Mouse (Mus musculus) large intestine, adult 2 months (tissue): ENCODE results near the gene Cd5. TPM values are rescaled to one million over a fixed set of nuclear protein-coding genes. Genes with fewer than 3 reads are reported as not detected.

Experiments
- DNase-seq: peaks from one replicate; pipeline ENCODE4 v3.0.0-alpha.2; 2012; ENCODE audit warnings: low read depth, low spot score
- WGBS: fragments of 180-500 bp; shearing (Covaris S2); methylation state at CpG from one replicate; pipeline ENCODE4 v1.1.7; 2018; 5-methylcytosine and 5-hydroxymethylcytosine counted together
- polyA plus RNA-seq: library from polyadenylated mRNA; depleted of rRNA; stranded (reverse); fragments of >200 nt; gene quantifications from 2 replicates; pipeline ENCODE4 v1.2.3, GENCODE M21; 2012; rRNA removed

Cd5 gene
- polyA plus RNA-seq, 1 experiment, result 4.1 TPM

DNA sequence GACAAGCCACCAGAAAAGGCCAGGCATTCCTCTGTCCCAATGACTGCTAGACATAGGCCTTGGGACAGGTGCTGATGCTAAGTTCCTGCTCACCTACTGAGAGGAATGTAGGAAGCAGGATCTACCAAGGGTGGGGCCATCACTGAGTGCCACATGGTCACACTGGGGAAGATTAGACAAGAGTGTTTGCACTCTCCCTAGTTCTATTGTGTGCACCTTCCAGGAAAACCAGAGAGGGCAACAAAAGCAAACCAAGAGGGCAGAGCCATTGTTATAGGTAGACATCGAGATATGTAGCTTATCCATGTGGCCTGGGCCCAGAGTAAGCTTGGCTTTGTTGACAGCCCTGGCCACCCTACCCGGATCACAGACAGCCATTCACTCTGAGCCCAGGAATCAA, 53.1 kb downstream of the Cd5 start:
- WGBS, result 50% methylated on average over 2 of the region's 2 CpGs
- no peak for DNase-seq

DNA sequence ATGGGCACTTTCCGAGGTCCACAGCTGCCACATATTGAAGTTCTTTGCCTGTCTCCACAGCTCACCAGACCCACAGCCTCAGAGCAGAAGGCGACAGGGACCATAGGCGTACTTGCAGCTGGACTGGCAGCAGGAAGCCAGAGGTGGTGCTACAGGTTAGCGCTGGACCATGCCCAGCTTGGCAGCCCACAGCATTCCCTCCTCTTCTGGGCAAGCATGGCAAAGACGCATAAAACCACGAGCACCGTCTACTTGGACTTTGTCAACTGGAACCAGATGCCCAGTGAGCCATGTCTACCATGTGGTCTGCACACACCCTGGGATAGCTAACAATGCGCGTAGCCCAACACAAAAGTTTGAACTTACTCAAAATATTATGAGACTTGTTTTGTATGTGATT, 53.7 kb downstream of the Cd5 start:
- no peak for DNase-seq
- WGBS, result 81% methylated on average over 9 of the region's 9 CpGs

DNA sequence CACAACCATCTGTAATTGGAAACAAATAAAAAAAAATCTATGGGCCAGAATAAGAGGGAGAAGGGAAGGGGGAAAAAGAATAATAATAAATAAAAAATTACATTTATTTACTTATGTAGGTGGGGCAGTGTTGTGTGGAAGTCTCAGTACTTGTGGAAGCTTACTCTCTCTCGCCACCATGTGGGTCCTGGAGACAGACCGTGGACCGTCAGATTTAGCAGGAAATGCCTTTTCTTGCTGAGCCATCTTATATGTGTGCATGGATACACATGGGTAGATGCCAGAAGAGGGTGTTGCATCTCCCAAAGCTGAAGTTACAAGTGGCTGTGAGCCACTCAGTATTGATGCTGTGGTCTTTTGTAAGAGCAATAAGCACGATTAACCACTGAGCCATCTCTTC, 57.2 kb downstream of the Cd5 start:
- no peak for DNase-seq
- 29% methylated on average over 4 of the region's 4 CpGs for WGBS

DNA sequence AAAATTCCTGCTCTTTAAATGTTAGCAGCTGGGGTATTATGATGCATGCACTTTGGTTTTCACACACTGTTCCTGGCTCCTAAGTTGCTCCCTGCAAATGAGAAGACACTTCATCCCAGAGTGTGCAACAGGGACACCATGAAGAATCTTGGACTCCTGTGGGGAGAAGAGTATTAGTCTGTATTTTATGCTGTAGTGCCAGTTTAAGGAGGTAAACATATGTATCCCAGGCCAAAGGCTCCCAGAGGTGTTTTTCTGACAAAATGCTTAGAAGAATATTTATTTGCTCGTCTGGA, 60.1 kb downstream of the Cd5 start:
- DNase-seq, result no peak
- 79% methylated on average over 1 of the region's 1 CpGs for WGBS

DNA sequence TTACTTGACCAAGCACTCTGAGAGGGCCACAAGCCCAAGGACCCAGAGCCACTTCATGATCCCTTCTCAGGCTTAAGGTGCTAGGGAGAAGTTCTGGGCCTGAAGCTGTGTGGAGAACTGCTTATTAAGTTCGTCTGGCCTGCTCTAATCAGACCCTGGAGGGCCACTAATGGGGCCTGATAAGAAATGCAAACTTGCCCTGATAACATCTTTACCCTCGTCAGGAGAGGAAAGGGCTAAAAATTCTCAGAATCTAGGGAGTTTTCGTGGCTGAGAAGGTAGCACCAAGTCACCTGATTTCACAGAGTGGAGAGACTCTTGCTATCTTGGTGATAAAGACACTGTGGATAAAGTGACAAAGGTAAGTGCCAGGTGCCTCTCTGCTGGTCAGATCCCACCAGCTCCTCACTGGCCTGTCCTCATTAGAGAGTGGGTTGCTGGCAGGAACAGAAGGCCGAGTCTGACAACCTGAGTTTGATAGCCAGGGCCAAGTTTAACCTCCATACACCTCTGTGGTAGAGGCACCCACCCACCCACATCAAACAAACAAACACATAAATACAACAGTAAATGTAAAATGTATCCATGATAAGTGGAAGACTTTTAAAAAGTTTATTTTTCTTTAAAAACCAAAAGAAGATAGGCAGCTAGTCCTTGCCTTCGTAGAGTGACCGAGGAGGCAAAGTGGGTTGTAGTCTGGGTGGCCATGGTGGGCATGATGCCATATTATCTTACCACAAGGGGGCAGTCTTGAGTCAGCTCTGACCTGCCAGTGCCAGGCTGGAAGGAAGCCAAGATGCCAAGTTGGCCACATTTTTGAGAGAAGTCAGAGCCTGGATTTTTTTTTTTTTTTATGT, 60.7 kb downstream of the Cd5 start, which contains the start of gene Pga5:
TSS of gene Pga5 (minus strand) at position 157 of the 857 bp plus-strand sequence.
- peak; percentile 50 for DNase-seq
- WGBS, result 24% methylated on average over 6 of the region's 6 CpGs

DNA sequence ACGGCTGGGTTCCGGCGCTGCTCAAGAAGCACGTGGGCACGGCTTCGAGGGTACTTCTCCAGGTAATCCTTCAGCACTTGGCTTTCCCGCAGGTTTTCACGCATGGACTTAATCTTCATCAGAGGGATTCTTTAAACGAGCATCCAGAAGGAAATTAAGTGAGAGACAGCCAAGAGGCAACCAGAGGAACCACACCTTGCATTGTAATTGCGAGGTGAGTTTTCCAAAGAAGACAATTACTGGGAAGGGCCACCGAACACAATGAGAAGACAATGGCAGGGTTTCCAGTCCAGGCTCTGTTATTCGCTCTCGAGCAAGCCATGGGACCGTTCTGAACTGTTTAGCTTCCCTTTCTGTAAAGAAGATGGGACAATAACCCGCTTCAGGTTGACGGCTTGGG, 62.1 kb downstream of the Cd5 start:
- WGBS, result 73% methylated on average over 16 of the region's 16 CpGs
- no peak for DNase-seq

DNA sequence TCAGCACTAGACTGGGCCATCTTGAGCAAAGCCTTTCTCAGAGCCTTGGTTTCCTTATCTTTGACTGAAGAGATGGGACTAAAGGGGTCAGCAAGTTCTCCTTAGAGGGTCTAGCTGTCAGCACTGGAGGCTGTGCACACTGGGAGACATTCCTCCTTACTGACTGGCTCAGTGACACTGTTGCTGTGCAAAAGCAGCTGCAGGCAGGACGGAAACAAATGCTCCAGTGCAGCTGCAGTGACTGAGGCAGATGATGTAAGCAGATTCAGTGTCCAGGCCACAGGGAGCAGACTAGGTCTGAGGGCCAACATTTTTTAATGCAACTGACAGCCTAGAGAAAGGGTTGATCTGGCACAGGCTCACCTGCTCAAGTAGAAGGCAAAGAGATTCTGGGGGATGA, 65.5 kb downstream of the Cd5 start:
- 72% methylated on average over 1 of the region's 1 CpGs for WGBS
- DNase-seq, result no peak

DNA sequence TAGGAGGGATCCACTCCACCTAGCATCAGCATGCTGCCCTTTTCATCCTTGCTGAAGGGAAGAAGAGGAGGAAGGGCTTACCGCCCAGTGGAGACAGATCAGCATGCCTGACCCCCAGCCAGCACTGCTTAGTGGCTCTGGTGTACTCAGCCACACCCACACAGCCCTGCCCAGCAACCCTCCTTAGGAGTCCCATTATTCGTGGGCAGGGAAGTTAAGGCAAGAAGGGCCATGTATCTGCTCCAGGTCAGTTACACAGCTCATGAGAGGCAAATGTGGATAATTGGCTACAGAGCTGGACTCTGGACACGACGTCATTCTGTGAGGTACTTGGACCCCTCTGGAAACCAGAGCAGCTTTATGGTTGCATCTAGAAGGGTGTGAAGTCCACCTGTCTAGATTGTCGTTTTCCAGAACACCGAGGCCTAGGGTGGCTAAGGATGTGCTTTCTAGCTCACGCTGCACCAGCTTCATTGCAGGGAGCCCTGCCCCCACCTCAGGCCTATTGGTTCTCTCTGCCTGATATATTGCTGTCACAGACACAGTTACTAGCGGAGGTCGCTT, 66.9 kb downstream of the Cd5 start:
- WGBS, result 53% methylated on average over 9 of the region's 9 CpGs
- DNase-seq, result no peak

DNA sequence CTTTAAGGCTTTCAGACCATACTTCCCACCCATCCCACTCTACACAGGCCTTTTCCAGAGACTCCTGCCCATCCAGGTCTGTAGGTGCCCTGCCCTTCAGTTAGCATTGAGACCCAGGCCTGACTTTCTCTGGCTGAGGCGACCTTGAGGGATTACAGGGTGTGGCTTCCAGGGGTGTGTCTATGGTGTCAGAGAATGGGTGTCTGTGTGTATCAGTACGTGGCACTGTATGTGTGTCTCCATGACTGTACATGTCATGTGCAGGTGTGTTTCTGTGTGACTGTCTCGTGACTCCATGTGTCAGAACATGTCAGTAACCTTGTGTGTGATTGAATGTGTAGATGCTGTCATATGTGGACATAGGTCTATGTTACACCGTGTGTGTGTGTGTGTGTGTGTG, 67.5 kb downstream of the Cd5 start:
- no peak for DNase-seq
- WGBS, result 65% methylated on average over 4 of the region's 4 CpGs

Other genes starting within 250 kb of the Cd5 start
- gene Cpsf7, start 213.7 kb downstream of the Cd5 start, polyA plus RNA-seq, result 22.9 and 34.4 TPM in 2 replicates
- gene Sdhaf2, start 212.9 kb downstream of the Cd5 start, polyA plus RNA-seq, result 29.4 and 33.3 TPM in 2 replicates
- gene Tmem216, start 182.8 kb downstream of the Cd5 start, polyA plus RNA-seq, result 12.3 and 13.8 TPM in 2 replicates
- 40.4 and 43.2 TPM in 2 replicates for gene Cyb561a3, start 161.8 kb downstream of the Cd5 start, polyA plus RNA-seq
- gene Tmem138, start 161.6 kb downstream of the Cd5 start, polyA plus RNA-seq, result 8.0 and 8.8 TPM in 2 replicates
- 93.2 and 120 TPM in 2 replicates for gene Ddb1, start 133.7 kb downstream of the Cd5 start, polyA plus RNA-seq
- gene Tkfc, start 133.3 kb downstream of the Cd5 start, polyA plus RNA-seq, result 115 and 227 TPM in 2 replicates
- gene Vwce, start 104.8 kb downstream of the Cd5 start, polyA plus RNA-seq, result 1.3 and 6.0 TPM in 2 replicates
- gene Pga5, start 60.9 kb downstream of the Cd5 start, polyA plus RNA-seq, result 0.09 TPM in 1 of 2 replicates, not detected in the other
- 24.7 and 26.6 TPM in 2 replicates for gene Vps37c, start 50.3 kb downstream of the Cd5 start, polyA plus RNA-seq
- gene Cd6, start 91.1 kb upstream of the Cd5 start, polyA plus RNA-seq, result 5.6 and 7.3 TPM in 2 replicates
- gene Slc15a3, start 100.7 kb upstream of the Cd5 start, polyA plus RNA-seq, result 10.1 and 14.6 TPM in 2 replicates
- 5.3 and 5.7 TPM in 2 replicates for gene Tmem132a, start 130.9 kb upstream of the Cd5 start, polyA plus RNA-seq
- gene Tmem109, start 143.0 kb upstream of the Cd5 start, polyA plus RNA-seq, result 41.7 and 49.4 TPM in 2 replicates
- 174 and 229 TPM in 2 replicates for gene Prpf19, start 156.2 kb upstream of the Cd5 start, polyA plus RNA-seq
- 0.30 and 0.35 TPM in 2 replicates for gene Zp1, start 181.6 kb upstream of the Cd5 start, polyA plus RNA-seq
- gene Ptgdr2, start 198.2 kb upstream of the Cd5 start, polyA plus RNA-seq, result 0.77 and 0.86 TPM in 2 replicates
- 6.6 and 7.0 TPM in 2 replicates for gene Ccdc86, start 210.3 kb upstream of the Cd5 start, polyA plus RNA-seq
- gene Ms4a10, start 235.7 kb upstream of the Cd5 start, polyA plus RNA-seq, result 67.1 and 273 TPM in 2 replicates